In the genomic region with DNA sequence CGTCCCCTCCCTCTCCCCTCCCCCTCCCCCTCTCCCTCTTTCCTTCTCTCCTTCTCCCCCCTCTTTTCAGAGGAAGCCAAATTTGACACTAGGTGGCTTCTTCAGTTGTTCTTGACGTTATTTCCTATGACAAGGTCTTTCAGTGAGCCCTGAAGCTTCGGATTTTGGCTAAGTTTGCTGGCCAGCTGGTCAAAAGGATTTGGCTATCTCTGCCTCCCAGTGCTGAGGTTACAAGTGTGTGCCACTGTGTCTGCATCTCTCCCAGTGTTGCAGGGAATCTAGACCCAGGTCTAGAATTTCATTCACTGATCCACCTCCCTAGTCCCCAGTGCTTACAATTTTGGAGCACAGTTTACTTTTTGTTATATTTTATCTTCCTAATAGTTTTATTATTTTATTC, we compare ENCODE assay signal across 23 mouse cellular contexts.
DNase-seq lines count a peak whose midpoint lies in the region; ATAC-seq lines count a peak whose summit lies in the region.
"Had no signal": no experiment of that assay in that cellular context is flagged by ENCODE, and none has a peak within 500 bp of the region (broad histone marks: within the 10 kb centered on the region; RNA-seq: fewer than 3 reads in every experiment).

No protein-coding gene starts in this region.

- WGBS in forebrain, embryonic 14.5 days: 33% methylated on average over 2 of the region's 3 CpGs
- WGBS in forebrain, embryonic 13.5 days: 19% methylated on average over 2 of the region's 3 CpGs
- 28% methylated on average over 2 of the region's 3 CpGs for WGBS in midbrain, embryonic 11.5 days
- WGBS in midbrain, embryonic 13.5 days: 8% methylated on average over 2 of the region's 3 CpGs

- H3K4me2 ChIP-seq in forebrain, embryonic 14.5 days (ENCODE audit: low read length): no peak overlapping the region
- no peak overlapping the region for H3K4me2 ChIP-seq in forebrain, embryonic 13.5 days
- H3K4me2 ChIP-seq in midbrain, embryonic 11.5 days: no peak overlapping the region
- no peak overlapping the region for H3K4me2 ChIP-seq in midbrain, embryonic 13.5 days (replicated peaks)
- H3K4me2 ChIP-seq: embryonic facial prominence, embryonic 12.5 days; embryonic facial prominence, embryonic 15.5 days; heart, embryonic 11.5 days; hindbrain, embryonic 13.5 days had no signal

- H3K27me3 ChIP-seq in forebrain, embryonic 14.5 days (replicated peaks; ENCODE audit: control insufficient read depth, insufficient read depth, low read length): no peaks in the 10 kb centered on the region
- H3K27me3 ChIP-seq in forebrain, embryonic 13.5 days: no peaks in the 10 kb centered on the region
- no peaks in the 10 kb centered on the region for H3K27me3 ChIP-seq in midbrain, embryonic 11.5 days (ENCODE audit: control insufficient read depth, insufficient read depth, low read length)
- H3K27me3 ChIP-seq in midbrain, embryonic 13.5 days: no peaks in the 10 kb centered on the region
- H3K27me3 ChIP-seq: embryonic facial prominence, embryonic 12.5 days; embryonic facial prominence, embryonic 15.5 days; hindbrain, embryonic 13.5 days had no signal

- peaks cover 2% of the 10 kb centered on the region; the same call in 1 of the 2 replicates for H3K4me1 ChIP-seq in forebrain, embryonic 14.5 days (ENCODE audit: control insufficient read depth, insufficient read depth, low read length)
- H3K4me1 ChIP-seq in forebrain, embryonic 13.5 days: no peaks in the 10 kb centered on the region
- H3K4me1 ChIP-seq in midbrain, embryonic 11.5 days (ENCODE audit: control insufficient read depth, insufficient read depth, low read length): no peaks in the 10 kb centered on the region
- H3K4me1 ChIP-seq in midbrain, embryonic 13.5 days (replicated peaks): no peaks in the 10 kb centered on the region
- H3K4me1 ChIP-seq: embryonic facial prominence, embryonic 12.5 days; hindbrain, embryonic 13.5 days had no signal

- DNase-seq in forebrain, embryonic 14.5 days (ENCODE audit: low spot score): peak; percentile 6
- DNase-seq in midbrain, embryonic 11.5 days (ENCODE audit: low spot score, missing footprints): no peak
- DNase-seq in retina, postnatal 1 day: peak; percentile 32
- no peak for DNase-seq in retina, embryonic 14.5 days (ENCODE audit: low spot score)
- DNase-seq in lung, postnatal 14 days: no peak
- DNase-seq: adrenal gland, adult 8-10 months; adrenal gland, postnatal 25 days; cerebellum, adult 18-20 months; cerebellum, adult 9-10 months; gastrocnemius, postnatal 14 days; heart, adult 11 months had no signal

- H3K36me3 ChIP-seq in forebrain, embryonic 14.5 days (ENCODE audit: control insufficient read depth, insufficient read depth, low read length): no peaks in the 10 kb centered on the region
- no peaks in the 10 kb centered on the region for H3K36me3 ChIP-seq in forebrain, embryonic 13.5 days (ENCODE audit: poor library complexity, severe bottlenecking)
- no peaks in the 10 kb centered on the region for H3K36me3 ChIP-seq in midbrain, embryonic 11.5 days (ENCODE audit: control insufficient read depth, insufficient read depth, low read length)
- H3K36me3 ChIP-seq in midbrain, embryonic 13.5 days: no peaks in the 10 kb centered on the region
- H3K36me3 ChIP-seq: embryonic facial prominence, embryonic 12.5 days; embryonic facial prominence, embryonic 15.5 days; hindbrain, embryonic 13.5 days had no signal

- H3K9ac ChIP-seq in forebrain, embryonic 14.5 days (ENCODE audit: low read length): no peak overlapping the region
- H3K9ac ChIP-seq in forebrain, embryonic 13.5 days: no peak overlapping the region
- no peak overlapping the region for H3K9ac ChIP-seq in midbrain, embryonic 11.5 days (ENCODE audit: low read length)
- no peak overlapping the region for H3K9ac ChIP-seq in midbrain, embryonic 13.5 days (replicated peaks)
- H3K9ac ChIP-seq: embryonic facial prominence, embryonic 12.5 days; embryonic facial prominence, embryonic 15.5 days; hindbrain, embryonic 13.5 days had no signal

- no peak overlapping the region for H3K27ac ChIP-seq in forebrain, embryonic 14.5 days (ENCODE audit: low read depth, low read length)
- no peak overlapping the region for H3K27ac ChIP-seq in forebrain, embryonic 13.5 days
- H3K27ac ChIP-seq in midbrain, embryonic 11.5 days (ENCODE audit: low read depth, low read length): no peak overlapping the region
- H3K27ac ChIP-seq in midbrain, embryonic 13.5 days: no peak overlapping the region
- H3K27ac ChIP-seq: embryonic facial prominence, embryonic 12.5 days; embryonic facial prominence, embryonic 15.5 days; hindbrain, embryonic 13.5 days had no signal

- no peak for ATAC-seq in forebrain, embryonic 14.5 days
- ATAC-seq in forebrain, embryonic 13.5 days: no peak
- ATAC-seq in midbrain, embryonic 11.5 days (ENCODE audit: low FRiP score): peak; percentile 48; the same call in 1 of the 2 replicates
- ATAC-seq in midbrain, embryonic 13.5 days: no peak
- 0 out of 2 replicates have a peak, but pooled peaks have one; percentile 52 for ATAC-seq in megakaryocyte-erythroid progenitor cell, adult 5-6 weeks (replicated peaks; ENCODE audit: low FRiP score, low TSS enrichment, poor library complexity, severe bottlenecking)
- ATAC-seq: activated CD4-positive, CD25-positive, alpha-beta regulatory T cell, adult 4 months; CD4-positive, CD25-positive, alpha-beta regulatory T cell, adult 4 months; forebrain, embryonic 16.5 days; hindbrain, embryonic 16.5 days; inflammation-experienced regulatory T-cells, adult 6 months had no signal

- H3K4me3 ChIP-seq in forebrain, embryonic 14.5 days (ENCODE audit: low read depth, low read length): no peak overlapping the region
- H3K4me3 ChIP-seq in forebrain, embryonic 13.5 days: no peak overlapping the region
- H3K4me3 ChIP-seq in midbrain, embryonic 11.5 days (ENCODE audit: low read depth, low read length): no peak overlapping the region
- H3K4me3 ChIP-seq in midbrain, embryonic 13.5 days (replicated peaks): no peak overlapping the region
- H3K4me3 ChIP-seq: embryonic facial prominence, embryonic 12.5 days; embryonic facial prominence, embryonic 15.5 days; hindbrain, embryonic 13.5 days had no signal

- H3K9me3 ChIP-seq in forebrain, embryonic 14.5 days (replicated peaks; ENCODE audit: control insufficient read depth, low read length): no peaks in the 10 kb centered on the region
- no peaks in the 10 kb centered on the region for H3K9me3 ChIP-seq in forebrain, embryonic 13.5 days (replicated peaks)
- no peaks in the 10 kb centered on the region for H3K9me3 ChIP-seq in midbrain, embryonic 11.5 days (ENCODE audit: control insufficient read depth, low read length)
- H3K9me3 ChIP-seq in midbrain, embryonic 13.5 days: no peaks in the 10 kb centered on the region
- H3K9me3 ChIP-seq: embryonic facial prominence, embryonic 12.5 days; embryonic facial prominence, embryonic 15.5 days; hindbrain, embryonic 13.5 days had no signal

Comparison
In these comparisons a context has a peak if more than half of its experiments do, and no peak if none do; other contexts are left out.
1. ATAC-seq: peak in midbrain, embryonic 11.5 days (single experiment) and megakaryocyte-erythroid progenitor cell, adult 5-6 weeks (single experiment); none in forebrain, embryonic 14.5 days (single experiment), forebrain, embryonic 13.5 days (single experiment) and midbrain, embryonic 13.5 days (single experiment).
2. DNase-seq: peak in forebrain, embryonic 14.5 days (single experiment) and retina, postnatal 1 day (single experiment); none in midbrain, embryonic 11.5 days (single experiment), retina, embryonic 14.5 days (single experiment) and lung, postnatal 14 days (single experiment).